Mouse (Mus musculus) heart, postnatal 0 days (tissue): ENCODE results near the gene A630089N07Rik. TPM values are rescaled to one million over a fixed set of nuclear protein-coding genes. Genes with fewer than 3 reads are reported as not detected.
"Not testable (repeated sequence)": the region's sequence is repeated elsewhere in the genome, so short reads cannot be mapped to it uniquely, and the experiment has no call there.

Experiments
- ATAC-seq: fragments of 200-750 bp; cut with Nextera tagmentation; 2 replicates; pipeline ENCODE4 v1.8.0; 2017; ENCODE audit warnings: low read depth, moderate number of reproducible peaks, moderate library complexity; ENCODE audit not compliant: insufficient read depth
- DNase-seq: peaks from one replicate; pipeline ENCODE4 v3.0.0-alpha.2; 2016; ENCODE audit warnings: low spot score
- H3K27ac ChIP-seq: fragments of 300-500 bp; sonication (generic); 2 replicates; pipeline ENCODE4 v1.5.1; 2014; ENCODE audit warnings: low read depth, mild to moderate bottlenecking
- H3K27me3 ChIP-seq: fragments of 300-500 bp; sonication (generic); 2 replicates; pipeline ENCODE4 v1.6.1; 2014; ENCODE audit warnings: low read length, mixed read lengths; ENCODE audit not compliant: control insufficient read depth, insufficient read depth
- H3K36me3 ChIP-seq: fragments of 300-500 bp; sonication (generic); replicated peaks from 2 replicates; pipeline ENCODE4 v1.6.1; 2014; ENCODE audit warnings: low read length, mixed read lengths; ENCODE audit not compliant: control insufficient read depth, insufficient read depth
- H3K4me1 ChIP-seq: fragments of 300-500 bp; sonication (generic); 2 replicates; pipeline ENCODE4 v1.6.1; 2014; ENCODE audit warnings: antibody characterized with exemption; ENCODE audit not compliant: control insufficient read depth, insufficient read depth
- H3K4me2 ChIP-seq: fragments of 300-500 bp; sonication (generic); 2 replicates; pipeline ENCODE4 v1.6.1; 2014; ENCODE audit warnings: low read depth, mild to moderate bottlenecking, low read length, moderate library complexity
- H3K4me3 ChIP-seq: fragments of 300-500 bp; sonication (generic); 2 replicates; pipeline ENCODE4 v1.5.1; 2014; ENCODE audit warnings: low read depth, low read length
- H3K9ac ChIP-seq: fragments of 300-500 bp; sonication (generic); replicated peaks from 2 replicates; pipeline ENCODE4 v1.6.1; 2014; ENCODE audit warnings: low read depth, low read length, mixed read lengths
- H3K9me3 ChIP-seq: fragments of 300-500 bp; sonication (generic); replicated peaks from 2 replicates; pipeline ENCODE4 v1.6.1; 2016; ENCODE audit warnings: low read length; ENCODE audit not compliant: control insufficient read depth
- CTCF ChIP-seq: IDR thresholded peaks from 2 replicates; pipeline ENCODE4 v1.5.1; 2016; ENCODE audit warnings: antibody characterized with exemption, control low read depth, low read depth
- EP300 ChIP-seq: IDR thresholded peaks from 2 replicates; pipeline ENCODE4 v1.6.1; 2016; ENCODE audit warnings: antibody characterized with exemption, low read depth
- WGBS: fragments of 180-500 bp; shearing (Covaris S2); extraction: QIAGEN DNeasy Blood & Tissue Kit; methylation state at CpG from one replicate; pipeline ENCODE4 v1.1.7; 2014; 5-methylcytosine and 5-hydroxymethylcytosine counted together
- polyA plus RNA-seq: library from polyadenylated mRNA; unstranded; fragments of >200 nt; fragmentation: Nextera tagmentation; extraction: Ambion mirVana; gene quantifications from 2 replicates; pipeline ENCODE4 v1.2.1, GENCODE M21; 2015
- total RNA-seq: library from RNA; depleted of rRNA; stranded (reverse); fragments of >200 nt; gene quantifications from 2 replicates; pipeline ENCODE4 v1.2.3, GENCODE M21; 2014; ENCODE audit warnings: low replicate concordance

Gene A630089N07Rik
- total and polyA plus RNA-seq, 2 experiments from 2014 or later = 2.0 to 2.7 TPM

GRCm38 (mm10) chr16:98022657-98023345, 59.4 kb downstream of the A630089N07Rik start:
- H3K36me3 ChIP-seq = no peaks in the 10 kb centered on the region
- no peak overlapping the region for H3K27ac ChIP-seq
- H3K9me3 ChIP-seq = 0 out of 2 replicates have a peak, but pooled peaks cover 6% of the 10 kb centered on the region
- no peaks in the 10 kb centered on the region for H3K27me3 ChIP-seq
- no peak overlapping the region for H3K9ac ChIP-seq
- ATAC-seq (no peak; the same call in 1 of the 2 replicates), DNase-seq (peak; percentile 49)
- no peak for TF ChIP-seq EP300
- peak; percentile 56 for TF ChIP-seq CTCF
- H3K4me2 ChIP-seq = no peak overlapping the region
- WGBS = 72% methylated on average over 2 of the region's 2 CpGs
- no peaks in the 10 kb centered on the region for H3K4me1 ChIP-seq
- H3K4me3 ChIP-seq = no peak overlapping the region

- DNase-seq (no peak), ATAC-seq (no peak)
- Histone ChIP-seq H3K9ac (no peak overlapping the region), H3K27ac (no peak overlapping the region), H3K9me3 (0 out of 2 replicates have a peak, but pooled peaks cover 11% of the 10 kb centered on the region), H3K27me3 (no peaks in the 10 kb centered on the region), H3K36me3 (no peaks in the 10 kb centered on the region), H3K4me1 (no peaks in the 10 kb centered on the region), H3K4me3 (no peak overlapping the region), H3K4me2 (no peak overlapping the region)
- WGBS = 90% methylated on average over 3 of the region's 3 CpGs
- no peak for TF ChIP-seq EP300
- no peak for TF ChIP-seq CTCF
Observed at GRCm38 (mm10) chr16:98022081-98022480, 60.2 kb downstream of the A630089N07Rik start.

- H3K4me3 ChIP-seq = peak overlapping the region; percentile 58
- H3K36me3 ChIP-seq, H3K4me1 ChIP-seq, H3K27me3 ChIP-seq, H3K9me3 ChIP-seq, DNase-seq: not testable (repeated sequence)
- ATAC-seq = peak; percentile 37
- peak overlapping the region; percentile 54; the same call in 1 of the 2 replicates for H3K9ac ChIP-seq
- H3K4me2 ChIP-seq = peak overlapping the region; percentile 67
- 0% methylated on average over 8 of the region's 8 CpGs for WGBS
- H3K27ac ChIP-seq = peak overlapping the region; percentile 90
Observed at GRCm38 (mm10) chr16:97997383-97997731, 84.9 kb downstream of the A630089N07Rik start.

GRCm38 (mm10) chr16:97996616-97997382, 85.5 kb downstream of the A630089N07Rik start, which contains the start of gene B230307C23Rik:
Gene B230307C23Rik (plus strand): TSS chr16:97997315.
- ATAC-seq = peak; percentile 97
- Histone ChIP-seq H3K9me3 (no peaks in the 10 kb centered on the region), H3K4me1 (no peaks in the 10 kb centered on the region; the same call in 1 of the 2 replicates), H3K9ac (peak within 1 kb of the TSS; percentile 54; the same call in 1 of the 2 replicates), H3K4me2 (peak within 1 kb of the TSS; percentile 67), H3K27me3 (no peaks in the 10 kb centered on the region), H3K36me3 (no peaks in the 10 kb centered on the region), H3K27ac (peak within 1 kb of the TSS; percentile 90), H3K4me3 (peak within 1 kb of the TSS; percentile 58)
- no peak for TF ChIP-seq EP300
- no peak for TF ChIP-seq CTCF
- WGBS = under 1% methylated on average over 22 of the region's 22 CpGs
- DNase-seq = peak; percentile 89

GRCm38 (mm10) chr16:97995849-97996615, 86.2 kb downstream of the A630089N07Rik start:
- TF ChIP-seq CTCF = no peak
- TF ChIP-seq EP300 = no peak
- 5% methylated on average over 1 of the region's 1 CpGs for WGBS
- no peaks in the 10 kb centered on the region for H3K9me3 ChIP-seq
- H3K4me2 ChIP-seq = peak overlapping the region; percentile 67
- no peaks in the 10 kb centered on the region for H3K27me3 ChIP-seq
- ATAC-seq = peak; percentile 51
- peak overlapping the region; percentile 54; the same call in 1 of the 2 replicates for H3K9ac ChIP-seq
- no peaks in the 10 kb centered on the region; the same call in 1 of the 2 replicates for H3K4me1 ChIP-seq
- peak overlapping the region; percentile 90 for H3K27ac ChIP-seq
- peak; percentile 28 for DNase-seq
- no peaks in the 10 kb centered on the region for H3K36me3 ChIP-seq
- peak overlapping the region; percentile 58 for H3K4me3 ChIP-seq

- H3K4me3 ChIP-seq, H3K4me2 ChIP-seq, DNase-seq, H3K9ac ChIP-seq, H3K36me3 ChIP-seq, ATAC-seq, H3K27me3 ChIP-seq, H3K9me3 ChIP-seq, H3K4me1 ChIP-seq, H3K27ac ChIP-seq: not testable (repeated sequence)
- WGBS = 69% methylated on average over 3 of the region's 3 CpGs
Observed at GRCm38 (mm10) chr16:97992477-97992876, 89.8 kb downstream of the A630089N07Rik start.
